Mouse (Mus musculus) frontal cortex, postnatal 25 days (tissue): ENCODE measurements around the gene BC024978.
"Not testable (repeated sequence)": the region's sequence is repeated elsewhere in the genome, so short reads cannot be mapped to it uniquely, and the experiment has no call there.

Experiments used
- DNase-seq, 2 experiments: peaks; one replicate each; pipeline ENCODE4 v3.0.0; 2022; ENCODE audit warnings: low spot score in 2 of 2

Gene BC024978

DNA sequence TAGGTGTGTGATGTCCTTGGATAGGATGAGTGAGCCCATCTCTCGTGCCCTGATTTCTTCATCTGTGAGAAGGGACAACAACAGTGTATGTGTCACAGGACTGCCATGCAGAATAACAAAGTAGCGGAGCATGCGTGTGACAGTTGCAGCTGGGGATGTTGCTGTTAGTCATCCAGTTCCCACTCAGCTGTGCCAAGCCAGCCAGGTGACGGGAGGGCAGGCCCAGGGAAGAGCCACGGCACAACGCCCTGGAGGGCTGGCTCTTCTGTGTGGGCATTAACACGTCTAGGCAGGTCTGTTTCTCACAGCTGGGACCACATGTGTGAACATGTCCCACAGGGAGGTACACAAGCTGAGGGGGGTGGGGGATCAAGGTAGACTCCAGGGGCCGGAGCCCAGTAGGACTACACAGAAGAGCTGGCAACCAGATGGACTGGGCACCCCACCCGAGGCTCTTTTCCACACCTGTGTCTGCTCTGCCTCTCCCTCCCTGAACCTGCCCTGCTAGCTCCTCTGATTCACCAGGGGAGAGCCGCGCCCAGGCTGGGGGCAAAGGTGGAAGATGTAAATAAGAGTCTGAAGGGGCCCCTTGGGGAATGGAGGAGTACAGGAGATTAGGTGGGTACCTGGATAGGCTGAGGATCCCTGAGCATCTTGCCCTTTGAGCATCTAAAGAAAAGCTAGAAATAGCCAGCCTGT is 29.4 kb downstream of the BC024978 start:
- DNase-seq = no peak

DNA sequence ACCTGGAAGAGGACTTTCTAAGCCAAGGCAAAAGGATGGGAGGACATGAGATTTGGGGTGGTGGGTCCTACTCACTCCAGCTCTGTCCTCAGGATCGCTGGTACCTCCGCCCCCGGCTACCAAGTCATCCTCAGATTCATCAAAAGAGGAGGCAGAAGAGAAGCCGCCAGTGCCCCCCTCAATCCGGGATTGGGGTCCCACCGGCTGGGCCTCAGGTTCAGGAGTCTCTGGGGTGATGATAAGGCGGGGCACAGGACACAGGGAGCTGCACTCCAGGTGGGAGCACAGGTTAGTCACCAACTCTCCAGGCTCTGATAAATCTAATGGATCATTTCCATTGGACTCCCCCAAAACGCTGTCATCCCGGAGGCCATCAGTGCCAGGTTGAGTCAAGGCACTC is 31.7 kb downstream of the BC024978 start:
- DNase-seq = no peak

DNA sequence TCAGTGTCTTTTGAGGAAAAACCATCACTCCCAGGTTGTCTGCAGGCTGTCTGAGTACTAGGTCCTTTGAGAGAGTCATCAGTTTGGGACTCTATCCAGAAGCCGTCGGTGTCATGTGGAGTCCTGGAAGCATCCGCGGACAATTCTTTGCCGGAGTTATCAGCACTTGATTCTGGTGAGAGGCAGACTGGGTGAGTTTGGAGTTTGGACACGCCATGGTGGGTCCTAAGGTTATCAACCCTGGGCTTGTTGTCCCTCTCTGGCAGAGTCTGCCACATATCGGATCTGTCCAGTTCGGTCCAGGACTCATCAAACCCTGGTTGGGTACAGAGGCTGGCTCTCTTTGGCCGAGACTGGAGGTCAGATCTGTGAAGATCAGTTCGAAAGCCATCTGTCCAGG is 32.1 kb downstream of the BC024978 start:
- DNase-seq = no peak

DNA sequence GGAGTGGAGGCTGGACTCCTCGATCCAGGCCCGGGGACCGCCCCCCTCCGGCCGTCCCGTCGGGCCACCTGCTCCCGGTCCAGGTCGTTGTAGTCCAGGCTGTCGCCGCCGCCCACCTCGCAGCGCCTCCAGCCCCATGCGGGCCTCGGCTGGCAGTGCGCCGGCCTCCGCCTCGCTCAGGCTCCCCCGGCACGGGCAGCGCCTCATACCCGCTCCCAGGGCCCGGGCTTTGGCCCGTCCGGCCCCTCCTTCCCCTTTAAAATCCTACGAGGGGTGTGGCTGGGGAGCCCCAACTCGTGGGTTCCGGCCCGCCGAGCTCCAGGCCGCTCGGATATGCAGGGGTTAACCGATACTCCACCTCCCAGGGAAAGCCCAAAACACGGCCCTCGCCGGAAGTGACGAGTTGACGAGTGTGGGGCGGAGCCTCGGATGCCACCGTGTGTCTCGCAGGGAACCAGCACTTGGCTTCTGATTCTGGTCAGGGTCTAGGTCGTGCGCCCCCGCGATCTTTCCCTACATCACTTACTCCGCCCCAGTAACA is 32.8 kb downstream of the BC024978 start, which contains the start of gene Itpkc:
Itpkc (minus strand) TSS at position 381 of the 541 bp plus-strand sequence.
- peak; percentile 77 to 80 for DNase-seq

DNA sequence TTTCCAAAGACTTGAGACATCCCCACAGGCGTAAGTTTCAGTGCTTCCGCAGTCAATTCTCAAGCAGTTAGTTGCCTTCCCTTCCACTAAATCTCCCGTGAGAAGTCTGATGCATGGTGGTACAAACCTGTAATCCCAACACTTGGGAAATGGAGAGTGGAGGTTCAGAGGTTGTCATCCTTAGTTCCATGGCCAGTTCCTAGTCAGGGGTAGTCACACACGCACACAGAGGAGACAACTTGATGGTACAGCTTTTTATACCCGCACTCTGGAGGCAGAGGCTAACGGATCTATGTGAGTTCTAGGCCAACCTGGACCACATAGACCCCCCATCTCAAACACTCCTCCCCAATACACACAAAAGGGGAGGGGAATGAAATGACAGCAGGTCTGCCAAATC is 33.3 kb downstream of the BC024978 start:
- no peak for DNase-seq

DNA sequence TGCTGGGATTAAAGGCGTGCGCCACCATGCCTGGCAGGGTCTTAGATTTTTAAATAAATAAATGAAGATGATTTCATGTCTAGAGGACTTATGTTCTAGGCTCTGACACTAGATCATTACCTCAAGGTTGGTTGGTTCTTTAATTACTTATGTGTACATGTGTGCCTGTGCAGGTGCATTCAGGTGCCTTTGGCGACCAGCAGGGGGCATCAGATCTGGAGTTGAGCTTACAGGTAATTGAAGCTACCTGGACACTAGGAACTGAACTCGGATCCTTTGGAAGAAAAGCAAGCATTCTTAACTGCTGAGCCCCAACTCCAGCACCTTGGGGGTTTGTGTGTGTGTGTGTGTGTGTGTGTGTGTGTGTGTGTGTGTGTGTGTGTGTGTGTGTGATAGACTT is 35.2 kb downstream of the BC024978 start:
- DNase-seq = no peak

DNA sequence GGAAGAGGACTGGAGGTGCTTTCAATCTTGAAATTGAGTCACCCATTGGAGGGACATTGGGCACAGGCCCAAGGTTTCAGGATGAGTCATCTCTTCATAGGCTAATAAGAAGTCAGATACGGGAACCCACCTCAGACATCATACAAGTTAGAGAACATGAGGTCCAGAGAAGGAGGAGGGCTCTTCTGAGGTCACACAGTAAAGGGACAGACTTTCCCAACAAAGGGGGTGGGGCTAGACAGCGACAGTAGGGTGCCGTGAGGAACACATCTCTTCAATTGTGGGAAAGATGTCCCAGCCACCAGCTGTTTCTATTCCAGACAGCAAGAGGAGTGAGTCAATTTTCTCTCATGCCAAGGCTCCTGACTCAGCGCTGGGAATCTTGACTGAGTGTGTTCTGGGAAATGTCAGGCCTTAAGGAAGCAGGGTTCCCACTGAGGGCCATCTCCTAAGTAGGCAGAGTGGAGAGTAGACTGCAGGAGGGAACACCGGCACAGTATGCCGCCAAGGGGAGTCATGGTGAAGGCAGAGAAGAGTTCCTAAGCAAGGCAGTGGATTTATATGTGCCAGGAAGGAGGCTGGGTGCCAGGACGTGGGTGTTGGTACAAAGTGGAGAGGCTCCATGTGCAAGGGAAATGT is 36.2 kb downstream of the BC024978 start:
- DNase-seq = peak; percentile 60 to 62

DNA sequence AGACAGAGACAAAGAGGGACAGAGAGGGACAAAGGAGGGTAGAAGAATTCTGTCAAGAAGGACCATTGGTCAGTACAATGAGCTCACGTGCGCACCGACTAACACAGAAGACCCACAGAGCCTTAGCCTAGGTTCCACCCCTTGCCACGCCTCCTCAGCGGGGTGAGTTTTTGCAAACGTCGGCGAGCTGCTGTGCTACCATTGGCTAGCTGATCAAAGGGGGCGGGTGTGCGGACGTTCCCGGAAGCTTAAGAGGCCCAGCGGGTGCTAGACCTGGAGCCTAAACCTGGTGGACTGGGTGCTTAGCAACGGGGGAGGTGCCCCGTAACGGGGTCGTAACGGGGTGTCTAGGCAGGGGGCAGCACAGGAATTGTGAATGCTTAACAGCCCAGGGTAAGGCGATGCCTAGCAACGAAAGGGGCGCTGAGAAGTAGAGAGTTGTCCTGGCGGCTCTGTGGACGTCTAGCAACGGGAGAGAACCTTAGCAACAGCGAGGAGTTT is 37.2 kb downstream of the BC024978 start, which contains the start of gene Coq8b:
Coq8b (plus strand) TSS at position 243 of the 501 bp plus-strand sequence.
- peak; percentile 78 to 88 for DNase-seq

DNA sequence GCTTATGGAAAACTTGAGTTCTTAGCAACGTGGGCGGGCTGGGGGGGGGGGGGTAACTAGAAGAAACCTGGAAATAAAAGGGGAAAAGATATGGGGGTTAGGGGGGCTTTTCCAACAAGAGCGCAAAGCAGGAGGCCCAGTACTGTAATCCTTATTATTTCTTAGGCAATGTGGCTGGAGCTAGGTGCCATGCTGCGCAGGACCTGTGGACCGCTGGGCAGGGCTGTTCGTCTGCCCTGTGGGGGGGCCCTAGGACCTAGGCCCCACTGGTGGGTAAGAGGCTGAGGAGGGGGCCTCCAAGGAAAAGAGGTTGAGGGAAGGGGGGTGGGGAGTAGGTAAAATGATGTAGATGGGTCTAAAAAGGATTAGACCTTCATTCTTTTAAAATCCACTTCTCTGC is 37.7 kb downstream of the BC024978 start:
- no peak for DNase-seq

DNA sequence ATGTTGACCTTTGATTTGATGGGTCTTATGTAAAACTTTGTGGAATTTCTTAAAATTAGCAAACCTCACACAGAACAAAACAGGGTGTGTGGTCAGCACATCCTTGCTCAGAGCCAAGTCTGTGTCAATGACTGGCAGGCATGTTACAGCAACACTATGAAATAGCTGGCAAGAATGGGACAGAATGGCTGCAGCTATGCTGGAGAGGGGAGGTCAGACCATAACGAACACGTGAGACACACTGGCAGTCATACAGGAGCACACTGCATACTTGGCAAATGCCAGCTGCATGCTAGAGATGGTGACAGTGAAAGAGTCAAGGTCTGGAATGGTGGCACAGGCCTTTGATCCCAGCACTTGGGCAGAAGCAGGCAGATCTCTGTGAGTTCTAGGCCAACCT is 40.1 kb downstream of the BC024978 start:
- DNase-seq = no peak

DNA sequence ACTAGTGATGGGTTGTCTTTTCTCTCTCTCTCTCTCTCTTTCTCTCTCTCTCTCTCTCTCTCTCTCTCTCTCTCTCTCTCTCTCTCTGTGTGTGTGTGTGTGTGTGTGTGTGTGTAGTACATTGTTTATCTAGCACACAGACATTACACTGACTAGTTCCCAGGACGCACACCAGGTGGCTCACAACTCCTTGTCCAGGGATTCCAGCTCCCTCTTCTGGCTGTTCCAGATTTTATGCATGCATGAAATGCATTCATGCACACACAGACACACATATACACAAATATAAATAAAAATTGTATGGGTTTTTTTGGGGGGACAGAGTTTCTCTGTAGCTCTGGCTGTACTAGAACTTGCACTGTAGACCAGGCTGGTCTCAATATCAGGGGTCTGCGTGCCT is 41.9 kb downstream of the BC024978 start:
- no peak for DNase-seq

DNA sequence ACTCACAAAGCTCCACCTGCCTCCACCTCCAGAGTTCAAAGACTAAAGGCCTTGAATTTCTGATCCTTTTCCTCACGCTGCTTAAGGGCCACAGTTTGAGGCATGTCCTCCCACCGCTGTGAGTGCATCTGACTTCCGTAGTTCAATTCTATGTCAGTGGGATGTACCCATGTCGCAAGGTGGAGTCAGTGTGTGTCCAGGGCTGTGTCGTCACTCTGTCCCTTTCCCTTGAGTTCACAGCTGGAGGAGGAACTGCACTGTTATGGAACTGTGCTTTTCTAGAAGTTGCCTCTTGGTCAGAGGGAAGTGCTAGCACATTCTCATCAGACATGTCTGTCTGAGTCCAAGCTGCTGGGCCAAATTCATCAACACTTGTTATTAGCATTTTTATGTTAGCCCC is 43.0 kb downstream of the BC024978 start:
- DNase-seq = no peak

DNA sequence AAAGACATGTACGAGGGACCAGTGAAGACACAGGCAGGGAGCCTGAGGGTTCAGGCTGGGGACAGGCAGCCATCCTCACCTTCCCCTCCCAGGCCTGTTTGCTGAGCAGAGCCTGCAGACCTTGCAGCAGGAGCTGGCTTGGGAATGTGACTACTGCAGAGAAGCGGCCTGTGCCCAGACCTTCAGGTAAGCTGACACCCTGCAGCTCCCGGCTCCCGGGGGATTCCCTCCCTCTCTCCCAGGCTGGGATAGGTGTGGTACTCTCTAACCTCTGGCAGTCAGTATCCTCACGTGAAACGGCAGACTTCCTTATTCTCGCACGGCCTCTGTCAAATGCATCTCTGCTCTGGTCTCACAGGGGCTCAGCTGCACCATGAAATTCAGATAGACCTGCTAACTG is 47.6 kb downstream of the BC024978 start:
- no peak for DNase-seq

DNA sequence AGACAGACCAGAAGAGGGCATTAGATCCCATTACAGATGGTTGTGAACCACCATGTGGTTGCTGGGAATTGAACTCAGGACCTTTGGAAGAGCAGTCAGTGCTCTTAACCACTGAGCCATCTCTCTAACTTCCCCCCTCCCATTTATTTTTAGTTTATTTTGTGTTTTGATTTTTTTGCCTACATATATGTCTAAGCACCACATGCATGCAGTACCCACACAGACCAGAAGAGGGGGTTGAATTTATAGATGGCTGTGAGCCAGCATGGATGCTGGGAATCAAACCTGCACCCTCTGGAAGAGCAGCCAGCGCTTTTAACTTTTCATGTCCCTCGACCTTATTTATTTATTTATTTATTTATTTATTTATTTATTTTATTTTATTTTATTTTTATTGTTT is 48.5 kb downstream of the BC024978 start:
- DNase-seq = not testable (repeated sequence)

DNA sequence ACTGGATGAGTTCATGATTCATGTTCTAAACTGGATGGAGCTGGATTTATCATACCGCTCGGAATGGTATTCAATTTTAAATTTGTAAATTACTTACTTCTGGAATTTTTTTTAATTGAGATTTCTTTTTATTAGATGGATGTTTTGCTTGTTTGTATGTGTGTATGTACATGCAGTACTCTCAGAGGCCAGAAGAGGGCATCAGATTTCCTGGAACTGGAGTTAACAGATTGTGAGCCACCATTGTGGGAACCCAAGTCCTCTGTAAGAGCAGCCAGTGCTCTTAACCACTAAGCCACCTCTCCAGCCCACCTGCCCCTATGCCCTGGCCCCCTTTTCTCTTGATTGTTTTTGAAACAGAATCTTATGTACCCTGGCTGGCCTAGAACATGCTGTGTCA is 53.6 kb downstream of the BC024978 start:
- no peak for DNase-seq

DNA sequence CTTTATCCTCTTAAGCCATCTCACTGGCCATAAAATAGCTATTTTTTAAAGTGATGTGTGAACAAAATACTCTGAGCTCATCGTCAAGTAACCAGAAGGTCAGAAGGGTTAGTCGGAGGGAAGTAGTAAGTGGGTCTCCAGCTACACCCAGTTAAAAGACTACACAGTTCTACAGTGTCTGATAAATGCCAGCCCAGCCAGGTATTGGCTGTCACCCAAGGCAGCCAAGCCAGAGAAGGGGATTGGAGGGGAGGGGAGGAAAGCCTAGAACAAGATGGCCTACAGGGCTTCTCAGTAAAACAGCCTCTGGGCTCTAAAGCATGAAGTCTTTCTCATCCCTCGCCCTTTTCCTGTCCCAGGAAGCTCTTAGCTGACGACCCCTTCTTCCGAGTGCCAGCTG is 54.3 kb downstream of the BC024978 start:
- DNase-seq = no peak

DNA sequence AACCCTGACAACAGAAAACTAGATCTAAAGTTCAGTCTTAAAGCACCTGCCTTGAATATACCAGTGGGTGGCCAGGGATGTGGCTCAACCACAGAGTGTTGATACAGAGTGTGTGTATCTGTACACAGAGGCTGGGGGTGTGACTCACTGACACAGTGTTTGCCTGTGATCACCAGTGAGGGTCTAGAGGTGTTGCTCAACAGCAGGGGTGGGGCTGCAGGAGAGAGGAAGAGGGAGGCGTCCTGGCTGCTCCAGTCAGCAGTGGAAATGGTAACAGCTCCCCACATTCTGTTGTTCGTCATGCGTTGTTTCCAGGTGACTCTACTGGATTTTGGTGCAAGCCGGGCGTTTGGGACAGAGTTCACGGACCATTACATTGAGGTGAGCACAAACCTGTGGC is 56.4 kb downstream of the BC024978 start:
- DNase-seq = no peak

DNA sequence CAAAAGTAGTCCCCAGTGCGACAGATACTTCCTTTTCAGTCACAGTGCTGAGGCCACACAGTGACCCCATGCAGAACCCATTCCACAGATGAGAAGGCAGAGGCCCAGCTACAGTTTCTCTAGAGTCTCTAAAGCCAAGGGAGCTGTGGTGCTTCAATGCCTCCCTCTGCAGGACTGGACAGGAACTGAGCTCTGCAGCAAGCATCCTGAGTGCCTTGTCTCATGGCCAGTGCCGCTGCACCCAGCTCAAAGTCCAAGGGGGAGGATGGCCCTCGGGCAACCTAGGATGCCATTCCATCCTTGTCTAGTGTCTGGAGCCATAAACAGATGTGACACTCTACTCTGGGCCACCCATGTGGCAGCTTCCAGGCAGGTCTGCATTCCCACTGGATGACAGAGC is 60.1 kb downstream of the BC024978 start:
- no peak for DNase-seq

DNA sequence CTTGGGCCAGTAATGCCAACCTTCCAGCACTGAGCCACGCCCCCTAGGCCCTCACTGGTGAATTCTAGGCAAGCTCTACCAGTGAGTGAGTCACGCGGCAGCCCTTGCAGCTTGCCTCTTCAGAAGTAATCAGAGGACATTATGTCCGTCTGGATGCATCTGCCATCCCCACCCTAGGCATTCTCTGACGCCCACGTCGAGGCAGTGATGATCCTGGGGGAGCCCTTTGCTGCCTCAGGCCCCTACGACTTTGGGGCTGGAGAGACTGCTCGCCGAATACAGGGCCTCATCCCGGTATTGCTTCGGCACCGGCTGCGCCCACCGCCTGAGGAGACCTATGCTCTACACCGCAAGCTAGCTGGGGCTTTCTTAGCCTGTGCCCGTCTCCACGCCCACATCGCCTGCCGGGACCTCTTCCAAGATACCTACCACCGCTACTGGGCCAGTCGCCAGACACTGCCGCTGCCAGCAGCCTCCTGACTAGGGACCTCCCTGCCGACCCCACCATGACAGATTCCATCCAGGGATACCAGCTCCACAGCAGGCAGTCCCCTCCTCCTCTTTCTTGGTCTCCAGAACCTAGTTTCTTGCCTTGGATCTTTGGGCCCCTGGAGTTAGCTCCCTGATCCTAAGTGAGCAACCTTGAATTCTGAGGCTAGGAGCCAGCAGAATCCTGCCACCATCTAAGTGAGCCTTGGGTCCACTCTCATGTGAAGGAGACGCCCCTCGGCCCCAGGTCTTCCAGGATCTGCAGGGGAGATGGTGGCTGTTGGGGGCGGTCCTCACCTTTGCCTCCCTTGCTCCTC is 61.7 kb downstream of the BC024978 start:
- peak; percentile 56 to 73 for DNase-seq

DNA sequence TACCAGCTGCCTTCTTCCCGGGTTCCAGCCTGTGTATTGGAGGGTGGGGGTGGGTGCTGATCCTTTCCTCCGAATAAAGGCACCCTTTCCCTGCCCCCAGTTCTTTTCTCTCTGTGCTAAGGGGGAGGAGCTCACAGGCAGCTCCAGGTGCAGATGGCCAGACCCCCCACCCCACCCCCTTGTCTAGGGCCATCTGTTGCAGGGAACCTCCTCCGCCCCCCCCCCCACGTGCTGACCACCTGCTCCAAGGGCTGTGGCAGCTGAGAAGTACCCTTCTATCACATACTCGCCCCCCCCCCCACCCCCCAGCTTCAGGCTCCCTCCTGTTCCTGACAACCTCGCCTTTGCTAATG is 62.2 kb downstream of the BC024978 start:
- DNase-seq = no peak

DNA sequence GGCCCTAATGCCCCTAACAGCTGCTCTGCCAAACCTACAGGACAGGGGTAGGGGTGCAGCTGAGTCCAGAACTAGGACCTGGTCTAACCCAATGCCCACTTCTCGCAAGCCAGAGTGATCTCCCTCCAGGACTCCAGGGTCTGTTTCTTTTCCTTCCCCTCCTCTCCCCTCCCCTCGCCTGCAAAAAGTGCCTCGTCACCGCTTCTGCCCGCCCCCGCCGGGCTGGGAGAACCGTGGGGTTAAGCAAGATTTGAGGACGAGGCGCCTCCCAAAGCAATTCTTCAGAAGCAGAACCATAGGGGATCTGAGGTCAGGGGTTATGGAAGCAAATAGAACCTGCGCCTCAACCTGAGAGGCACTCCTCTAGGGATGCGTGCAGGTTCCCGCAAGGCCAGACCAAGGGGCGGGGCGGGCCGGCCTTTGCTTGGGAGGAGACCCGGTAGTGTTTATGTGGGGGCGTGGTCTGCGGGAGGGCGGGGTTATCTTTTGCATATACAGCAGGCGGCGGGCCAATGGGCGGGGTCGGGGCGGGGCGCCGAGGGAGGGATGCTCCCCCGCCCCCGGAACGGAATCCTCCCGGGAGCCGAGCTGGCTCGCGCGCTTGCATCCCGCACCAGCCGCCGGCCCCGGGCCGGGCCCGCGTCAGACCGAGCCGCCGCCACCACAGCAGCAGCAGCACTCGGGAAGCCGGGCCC is 62.8 kb downstream of the BC024978 start, which contains the start of gene Numbl:
Numbl (plus strand) TSS at position 229 of the 695 bp plus-strand sequence.
- peak; percentile 81 to 83 for DNase-seq
